Mouse (Mus musculus): ENCODE results near the gene 1110032F04Rik.
"Not testable (repeated sequence)": the region's sequence is repeated elsewhere in the genome, so short reads cannot be mapped to it uniquely, and the experiment has no call there.

1110032F04Rik gene

DNA sequence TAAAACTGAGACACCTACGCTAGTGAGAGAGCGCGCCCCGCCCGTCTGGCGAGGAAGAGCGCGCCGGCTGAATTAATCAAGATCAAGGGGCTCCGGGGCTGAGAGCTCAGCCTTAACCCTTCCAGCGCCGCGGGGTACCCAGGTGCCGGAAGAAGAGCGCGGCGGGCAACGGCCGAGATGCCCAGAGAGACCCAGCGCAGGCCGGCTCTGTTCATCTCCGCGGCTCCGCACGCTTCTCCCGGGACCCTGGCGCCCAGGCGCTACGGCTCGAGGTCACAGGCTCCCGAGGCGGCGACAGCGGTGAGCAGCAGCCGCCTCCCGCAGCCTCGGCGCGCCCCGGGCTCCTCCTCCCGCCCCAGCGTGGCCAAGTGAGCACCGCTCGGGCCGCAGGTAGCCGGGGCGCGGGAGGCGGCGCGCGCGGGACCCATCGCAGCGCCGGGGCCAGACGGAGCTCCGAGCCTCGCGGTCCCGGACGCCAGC lies at the start of gene 1110032F04Rik:
Gene 1110032F04Rik, plus strand, starts transcription at position 376 of the 480 bp plus-strand sequence.
- DNase-seq (ENCODE audit: low spot score): peak; percentile 49

DNA sequence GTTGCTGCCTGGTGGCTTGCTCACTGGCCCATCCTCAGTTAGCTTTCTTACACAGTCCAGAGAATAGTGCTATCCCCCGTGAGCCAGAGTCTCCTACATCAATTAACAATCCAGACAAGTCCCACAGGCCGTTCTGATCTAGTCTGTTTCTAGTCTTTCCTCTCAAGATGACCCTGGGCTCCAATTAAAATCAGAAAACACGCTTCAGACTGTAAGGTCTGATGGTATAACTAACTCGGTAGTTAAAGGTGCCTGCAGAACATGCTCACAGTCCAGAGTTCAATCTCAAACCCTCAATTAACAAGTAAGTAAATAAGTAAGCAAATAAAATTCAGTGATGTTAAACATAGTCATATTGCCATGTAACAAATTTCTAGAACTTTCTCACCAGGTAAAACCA lies 48.0 kb upstream of the 1110032F04Rik start:
- DNase-seq (ENCODE audit: low spot score): no peak

DNA sequence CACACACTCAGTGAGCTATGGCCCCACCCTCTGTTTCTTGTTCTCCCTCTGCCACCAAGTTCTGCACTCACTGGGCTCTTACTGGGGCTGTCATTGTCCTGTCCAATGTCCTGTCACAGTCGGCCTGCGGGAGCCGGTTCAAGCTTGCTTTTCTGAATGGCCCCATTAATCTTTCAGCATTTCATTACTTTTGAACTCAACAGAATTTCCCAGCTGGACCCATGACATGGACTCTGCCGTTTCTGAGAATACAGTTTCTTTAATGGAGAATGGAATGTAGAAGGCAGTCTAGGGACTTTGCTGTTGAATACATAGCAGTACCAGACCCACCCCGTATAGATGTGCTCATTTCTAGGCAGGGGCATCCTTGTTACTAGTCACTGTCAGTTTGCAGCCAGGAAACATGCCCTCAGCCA lies 47.5 kb upstream of the 1110032F04Rik start:
- DNase-seq (ENCODE audit: low spot score): no peak

DNA sequence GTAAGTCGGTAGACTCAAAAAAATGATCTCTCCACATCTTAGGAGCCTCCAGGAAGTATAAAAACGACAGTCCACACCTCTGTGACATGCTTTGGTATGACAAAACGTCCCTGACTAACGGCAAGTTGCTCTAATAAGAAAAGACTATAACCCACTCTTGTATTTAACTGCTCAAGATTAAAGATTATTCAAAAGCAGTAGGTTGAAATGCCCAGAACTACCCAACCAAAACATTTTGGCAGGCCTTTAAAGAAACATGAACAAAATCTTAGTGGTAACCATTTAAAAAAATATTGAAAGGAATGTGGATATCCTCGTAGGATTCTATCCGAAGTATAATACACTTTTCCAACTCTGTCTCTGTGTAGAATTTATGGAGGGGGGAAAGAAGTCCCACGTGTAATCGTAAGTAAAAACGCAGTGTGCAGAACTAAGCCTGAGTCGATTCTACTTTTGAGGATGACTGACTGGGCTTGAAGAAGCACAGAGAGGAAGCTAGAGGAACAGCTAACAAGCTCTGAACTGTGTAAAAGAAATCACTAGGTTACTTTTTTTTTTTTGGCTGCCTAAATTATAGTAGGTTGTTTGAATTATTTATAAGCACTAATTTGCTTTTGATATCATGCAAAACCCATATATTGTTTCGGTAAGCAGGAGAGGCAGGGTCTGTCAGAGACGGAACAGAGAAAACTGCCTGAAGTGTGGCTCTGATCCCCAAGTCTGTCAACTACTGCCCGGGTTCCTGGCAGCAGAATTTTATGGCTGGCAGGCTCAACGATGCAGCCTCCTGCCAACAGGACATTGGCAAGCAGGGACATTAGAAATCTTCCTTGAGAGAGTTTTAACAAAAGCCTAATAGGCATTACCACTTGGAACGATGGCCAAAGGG lies 45.3 kb upstream of the 1110032F04Rik start:
- DNase-seq (ENCODE audit: low spot score): no peak

DNA sequence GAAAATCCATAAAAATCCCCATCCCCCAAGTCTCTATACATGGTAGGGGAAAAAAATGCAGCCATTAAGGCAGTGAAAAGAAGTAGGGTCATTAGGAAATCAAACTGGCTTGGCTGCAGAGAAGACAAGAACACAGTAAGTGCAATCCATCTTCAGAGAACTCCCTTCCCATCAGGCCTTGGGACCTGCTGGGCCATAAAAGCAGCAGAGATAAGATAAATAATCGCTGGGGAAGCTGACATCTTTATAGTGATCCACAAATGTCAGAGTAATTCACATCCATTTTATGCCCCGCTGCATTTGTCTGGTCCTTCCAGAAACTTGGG lies 44.7 kb upstream of the 1110032F04Rik start:
- DNase-seq (ENCODE audit: low spot score): no peak

DNA sequence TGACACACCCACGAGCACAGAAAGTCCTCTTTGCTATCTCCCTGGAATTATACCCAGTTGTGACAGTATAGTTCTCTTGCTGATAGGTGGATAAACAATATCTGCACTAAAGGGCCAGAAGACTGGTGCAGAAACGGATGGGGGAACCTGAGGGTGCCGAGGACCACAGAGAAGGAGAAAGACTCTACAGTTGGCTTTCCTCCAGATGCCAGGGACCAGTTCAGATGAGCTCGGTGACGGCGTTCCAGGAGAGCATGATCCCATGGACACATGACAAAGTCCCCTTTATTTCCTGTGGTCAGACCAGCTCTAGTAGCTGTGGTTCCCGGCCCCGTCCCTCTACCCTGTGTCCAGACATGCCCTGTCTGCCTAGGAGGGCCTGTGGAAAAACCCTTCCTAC lies 44.2 kb upstream of the 1110032F04Rik start:
- DNase-seq (ENCODE audit: low spot score): no peak

DNA sequence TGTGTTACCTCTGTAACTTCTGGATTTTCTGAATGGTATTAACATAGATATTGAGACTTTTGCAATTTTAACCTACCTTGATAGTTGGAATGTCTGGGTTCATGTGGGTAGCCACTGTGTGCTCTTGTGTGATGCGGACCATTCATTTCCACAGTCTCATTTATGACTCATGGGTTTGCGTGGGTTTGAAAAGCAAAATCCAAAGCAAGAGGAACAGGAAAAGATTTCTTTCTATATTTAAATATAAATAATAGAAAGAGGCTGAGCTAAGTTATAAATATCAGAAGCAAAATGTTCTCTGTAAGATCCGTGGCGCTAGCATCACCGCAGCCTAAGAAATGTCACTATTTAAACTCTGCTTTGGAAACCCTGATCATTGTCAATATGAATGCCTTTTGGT lies 41.7 kb upstream of the 1110032F04Rik start:
- DNase-seq (ENCODE audit: low spot score): no peak

DNA sequence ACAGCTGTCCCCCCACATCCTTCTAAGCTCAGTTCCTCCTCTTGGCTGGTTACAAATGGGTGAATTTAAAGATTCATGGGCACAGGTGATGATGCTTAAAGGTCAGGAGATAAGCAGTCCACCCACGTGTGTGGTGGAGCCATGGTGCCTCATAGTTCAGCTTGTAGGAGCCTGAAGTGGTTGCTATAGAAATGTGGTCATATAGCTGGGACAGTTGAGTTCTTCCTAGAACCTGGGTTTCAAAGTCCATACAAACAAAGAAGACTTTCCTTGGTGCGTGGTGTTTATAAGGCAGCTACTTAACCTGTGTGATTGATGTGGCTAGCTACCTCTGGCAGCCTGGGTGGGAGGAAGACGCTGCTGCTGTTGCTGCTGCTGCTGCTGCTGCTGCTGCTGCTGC lies 39.4 kb upstream of the 1110032F04Rik start:
- DNase-seq (ENCODE audit: low spot score): no peak

DNA sequence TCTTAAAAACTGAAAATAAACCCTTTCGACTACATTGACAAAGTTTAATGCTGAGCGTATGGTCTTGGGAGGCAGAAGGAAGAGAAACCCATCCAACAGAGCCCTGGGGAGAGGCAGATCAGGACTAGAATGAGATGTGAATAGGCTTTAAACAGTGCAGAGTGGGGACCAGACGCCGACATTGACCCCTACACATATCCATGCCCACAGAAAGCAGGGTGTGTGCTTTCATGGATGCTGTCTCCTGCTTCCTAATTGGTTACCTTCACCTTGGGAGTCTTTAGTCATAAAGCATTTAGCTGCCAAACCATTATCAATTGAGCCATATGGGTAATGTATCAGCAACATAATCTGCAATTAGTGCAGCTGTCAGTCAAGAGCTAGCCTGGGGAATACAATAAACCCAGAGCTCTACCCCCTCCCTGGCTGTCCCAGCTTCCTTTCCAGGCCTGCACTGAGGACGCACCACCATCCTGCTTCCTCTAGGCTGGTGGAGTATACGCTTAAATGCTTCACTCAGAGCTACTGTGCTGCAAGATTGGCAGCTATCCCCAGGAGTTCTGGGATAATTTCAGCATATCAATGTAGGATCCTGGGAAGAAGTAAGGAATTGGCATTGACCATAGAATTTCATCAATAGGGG lies 32.4 kb upstream of the 1110032F04Rik start:
- DNase-seq (ENCODE audit: low spot score): no peak

DNA sequence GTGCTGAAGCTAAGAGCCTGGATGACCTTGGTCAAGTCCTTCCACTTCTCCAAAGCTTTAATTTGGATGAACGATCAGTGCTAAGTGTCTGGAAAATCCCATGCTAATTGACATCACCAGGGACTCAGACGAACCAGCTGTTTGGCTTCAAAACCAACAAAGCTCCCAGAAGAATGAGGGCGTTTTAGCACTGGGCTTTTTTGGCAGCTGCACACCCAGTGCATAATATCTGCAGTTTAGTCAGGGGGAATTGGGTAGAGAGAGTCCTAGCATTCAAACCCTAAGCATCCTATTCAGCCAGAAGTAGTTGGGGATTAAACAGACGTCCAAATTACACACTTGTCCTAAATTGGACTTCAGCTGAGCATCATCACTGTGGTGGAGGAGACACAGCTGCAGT lies 29.2 kb upstream of the 1110032F04Rik start:
- no peak for DNase-seq (ENCODE audit: low spot score)

DNA sequence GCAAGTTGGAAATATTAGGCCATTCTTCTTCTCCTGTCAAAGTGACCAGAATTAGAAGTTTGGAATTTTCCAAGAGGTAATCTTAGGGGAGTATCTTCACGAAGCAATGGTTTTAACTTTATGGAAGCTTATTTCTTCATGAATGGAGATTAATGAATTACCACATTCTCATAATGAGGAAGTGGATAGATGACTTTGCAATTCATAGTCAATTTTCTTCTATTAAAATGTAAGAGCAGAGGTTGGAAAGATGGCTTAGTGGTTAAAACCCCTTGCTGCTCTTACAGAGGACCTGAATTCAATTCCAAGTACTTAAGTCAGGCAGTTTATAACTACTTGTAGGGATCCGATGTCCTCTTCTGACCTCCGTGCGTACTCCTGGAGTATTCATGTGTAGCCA lies 25.4 kb upstream of the 1110032F04Rik start:
- DNase-seq (ENCODE audit: low spot score): no peak

DNA sequence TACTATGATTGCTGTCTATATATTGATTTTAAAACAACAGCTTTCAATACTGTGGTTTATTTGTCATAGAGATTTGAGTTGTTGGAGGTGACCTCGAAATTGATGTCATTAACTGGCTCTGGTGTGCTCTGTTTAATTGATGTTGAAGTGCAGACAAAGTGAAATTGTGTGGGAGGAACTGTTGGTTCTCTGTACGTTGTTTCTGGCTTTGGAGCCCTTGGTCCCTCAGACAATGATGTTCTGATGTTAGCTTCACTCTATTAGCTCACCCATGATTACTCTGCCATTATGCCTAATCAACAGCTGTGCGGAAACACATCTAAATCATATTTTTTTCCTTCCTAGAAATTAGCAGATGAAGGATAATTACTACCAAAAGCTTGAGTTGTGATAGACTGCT lies 21.1 kb upstream of the 1110032F04Rik start:
- no peak for DNase-seq (ENCODE audit: low spot score)

DNA sequence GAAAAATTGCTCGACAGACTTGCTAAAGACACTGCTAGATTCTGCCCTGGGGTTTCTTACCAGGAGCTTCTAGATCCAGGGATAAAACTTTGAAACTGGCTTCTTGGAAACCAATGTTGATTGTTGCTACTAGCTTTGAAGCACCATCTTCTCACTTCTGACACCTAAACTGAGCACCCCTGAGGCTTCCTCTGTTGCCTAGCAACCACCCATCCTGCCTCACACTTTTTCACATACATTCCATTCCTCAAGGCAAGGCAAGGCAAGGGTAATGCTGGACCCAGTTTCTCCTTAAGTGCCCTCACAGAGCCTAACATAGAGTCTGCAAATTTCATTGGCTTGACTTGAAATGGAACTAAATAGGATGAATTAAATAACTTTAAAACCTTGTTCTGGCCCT lies 17.0 kb upstream of the 1110032F04Rik start:
- no peak for DNase-seq (ENCODE audit: low spot score)

DNA sequence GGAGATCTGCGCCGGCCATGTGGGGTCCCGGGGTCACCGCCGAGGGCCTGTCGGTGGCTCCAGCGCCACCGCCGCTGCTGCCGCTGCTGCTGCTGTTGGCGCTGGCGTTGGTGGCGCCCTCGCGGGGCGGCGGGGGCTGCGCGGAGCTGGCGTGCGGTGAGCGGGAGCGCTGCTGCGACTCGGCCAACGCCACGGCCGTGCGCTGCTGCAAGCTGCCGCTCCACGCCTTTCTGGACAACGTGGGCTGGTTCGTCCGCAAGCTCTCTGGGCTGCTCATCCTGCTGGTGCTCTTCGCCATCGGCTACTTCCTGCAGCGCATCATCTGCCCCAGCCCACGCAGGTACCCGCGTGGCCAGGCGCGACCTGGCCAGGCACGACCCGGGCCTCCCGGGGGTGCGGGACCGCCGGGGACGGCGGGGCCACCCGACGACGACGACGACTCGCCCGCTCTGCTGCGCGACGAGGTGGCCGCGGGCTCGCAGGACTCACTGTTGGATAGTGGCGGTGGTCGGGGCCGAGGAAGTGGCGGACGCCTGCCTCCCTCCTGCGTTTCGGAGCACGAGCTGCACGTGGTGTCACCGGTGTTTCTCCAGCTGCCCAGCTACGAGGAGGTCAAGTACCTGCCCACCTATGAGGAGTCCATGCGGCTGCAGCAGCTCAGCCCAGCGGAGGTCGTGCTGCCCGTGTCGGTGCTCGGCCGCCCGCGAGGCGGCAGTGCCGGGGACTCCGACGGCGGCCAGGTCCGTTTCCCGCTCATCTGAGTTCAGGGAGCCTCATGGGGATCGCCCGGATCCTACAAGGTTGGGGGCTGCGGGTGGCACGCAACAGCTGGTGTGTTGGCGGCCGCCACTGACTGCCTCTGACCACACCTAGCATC lies 543 bp downstream of the 1110032F04Rik start:
- DNase-seq (ENCODE audit: low spot score): peak; percentile 55

DNA sequence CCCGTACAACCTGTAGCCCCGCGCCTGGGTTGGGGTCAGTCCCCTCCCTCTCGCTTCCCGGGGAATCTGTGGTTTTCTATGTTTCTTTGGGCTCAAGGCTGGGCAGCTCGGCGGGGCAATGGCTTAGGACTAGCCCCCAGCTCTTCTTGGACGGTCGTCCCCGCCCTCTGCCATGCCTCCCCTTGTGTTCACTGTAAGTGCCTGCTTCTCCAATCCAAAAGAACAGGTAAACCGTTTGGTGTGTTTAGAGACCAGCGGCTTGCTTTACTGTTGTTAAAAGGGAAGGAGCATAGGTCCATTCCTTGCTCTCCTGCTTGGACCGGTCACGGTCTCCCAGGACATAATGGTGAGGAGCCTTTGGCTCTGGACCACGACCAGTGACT lies 1.2 kb downstream of the 1110032F04Rik start:
- DNase-seq (ENCODE audit: low spot score): no peak

DNA sequence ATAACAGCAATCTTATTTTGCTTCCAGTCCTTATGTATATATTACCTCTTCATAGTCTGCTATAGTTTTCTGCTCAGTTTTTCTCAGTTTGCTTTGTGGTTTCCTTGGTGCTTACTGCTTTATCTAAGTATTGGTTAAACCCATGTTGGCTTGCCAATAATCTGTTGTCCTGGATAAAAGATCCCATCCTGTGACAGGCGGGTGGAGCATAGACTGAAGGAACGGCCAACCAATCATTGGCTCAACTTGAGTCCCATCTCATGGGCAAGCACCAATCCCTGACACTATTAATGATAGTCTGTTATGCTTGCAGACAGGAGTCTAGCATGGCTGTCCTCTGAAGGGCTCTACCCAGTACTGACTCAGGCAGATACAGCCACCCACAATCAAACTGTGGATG lies 4.7 kb downstream of the 1110032F04Rik start:
- DNase-seq (ENCODE audit: low spot score): no peak

DNA sequence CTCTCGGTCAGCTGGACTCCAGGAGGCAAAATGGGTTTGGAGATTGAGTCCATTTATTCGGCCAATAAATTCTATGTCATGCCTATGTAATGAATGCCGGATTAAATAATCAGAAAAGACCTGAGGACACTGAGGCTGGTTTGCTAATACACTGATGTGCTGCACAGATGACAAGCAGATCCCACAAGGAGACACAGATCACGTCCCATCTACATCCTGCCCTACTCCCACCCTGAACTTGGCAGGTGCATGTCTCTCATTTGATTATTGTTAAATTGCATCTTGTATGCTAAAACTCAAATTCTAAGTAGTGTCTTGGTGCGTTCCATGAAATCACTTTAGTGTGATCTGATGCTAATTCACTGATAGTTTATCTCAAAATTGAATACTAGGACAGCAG lies 17.5 kb downstream of the 1110032F04Rik start:
- DNase-seq (ENCODE audit: low spot score): no peak

DNA sequence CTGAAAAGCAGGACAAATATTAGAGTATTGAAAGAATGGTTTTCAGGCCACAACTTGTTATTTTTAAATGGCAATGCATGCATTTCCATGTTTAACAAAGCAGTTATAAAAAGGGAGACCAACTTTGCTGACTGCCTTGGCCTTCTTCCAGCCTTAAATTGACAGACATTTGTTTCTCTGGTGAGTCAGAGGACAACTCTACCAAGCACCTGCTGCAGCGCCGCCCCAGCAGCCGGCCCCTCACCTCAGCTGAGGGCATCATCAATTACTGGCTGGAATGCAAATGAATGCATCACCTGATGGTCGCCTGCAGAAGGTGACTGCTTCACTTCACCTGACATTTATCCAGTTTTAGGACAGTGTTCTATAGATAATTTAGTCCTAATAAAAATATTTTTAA lies 26.0 kb downstream of the 1110032F04Rik start:
- no peak for DNase-seq (ENCODE audit: low spot score)

DNA sequence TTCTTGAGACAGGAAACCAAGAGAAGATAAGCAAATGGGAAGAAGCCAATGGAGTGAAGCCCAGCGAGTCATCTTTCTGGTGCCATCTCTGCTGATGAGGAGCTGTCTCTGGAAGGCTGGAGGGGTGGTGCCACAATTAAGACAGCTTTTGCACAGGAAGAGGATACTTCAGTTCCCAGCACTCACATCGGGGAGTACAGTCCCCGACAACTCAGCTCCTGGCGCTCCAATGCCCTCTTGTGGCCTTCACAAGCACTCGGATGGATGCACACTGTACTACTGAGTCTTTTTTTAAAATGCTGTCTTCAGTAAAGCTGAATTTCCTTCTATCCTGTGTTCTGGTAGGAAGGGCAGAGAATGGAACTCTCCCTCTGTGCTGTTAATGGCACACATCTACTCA lies 27.8 kb downstream of the 1110032F04Rik start:
- no peak for DNase-seq (ENCODE audit: low spot score)

DNA sequence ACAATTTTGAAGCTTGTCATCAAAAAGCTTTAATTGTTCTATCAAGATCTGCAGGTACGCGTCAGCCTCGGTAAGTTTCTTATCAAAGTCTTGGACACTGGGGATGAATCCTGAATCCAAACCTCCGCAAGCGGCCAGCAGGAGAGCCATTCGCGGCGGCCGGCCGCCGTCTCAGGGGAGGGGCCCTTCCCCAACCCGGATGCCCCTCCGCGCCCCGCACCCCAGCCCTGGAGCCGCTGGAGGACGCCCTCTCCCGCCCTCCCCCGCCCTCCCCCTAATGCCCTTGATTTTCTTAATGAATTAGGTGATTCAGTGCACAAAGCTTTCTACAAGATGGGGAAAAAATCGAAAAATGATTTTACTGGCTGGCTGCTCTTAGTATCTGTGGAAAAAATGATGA lies 33.2 kb downstream of the 1110032F04Rik start:
- DNase-seq (ENCODE audit: low spot score): not testable (repeated sequence)

DNA sequence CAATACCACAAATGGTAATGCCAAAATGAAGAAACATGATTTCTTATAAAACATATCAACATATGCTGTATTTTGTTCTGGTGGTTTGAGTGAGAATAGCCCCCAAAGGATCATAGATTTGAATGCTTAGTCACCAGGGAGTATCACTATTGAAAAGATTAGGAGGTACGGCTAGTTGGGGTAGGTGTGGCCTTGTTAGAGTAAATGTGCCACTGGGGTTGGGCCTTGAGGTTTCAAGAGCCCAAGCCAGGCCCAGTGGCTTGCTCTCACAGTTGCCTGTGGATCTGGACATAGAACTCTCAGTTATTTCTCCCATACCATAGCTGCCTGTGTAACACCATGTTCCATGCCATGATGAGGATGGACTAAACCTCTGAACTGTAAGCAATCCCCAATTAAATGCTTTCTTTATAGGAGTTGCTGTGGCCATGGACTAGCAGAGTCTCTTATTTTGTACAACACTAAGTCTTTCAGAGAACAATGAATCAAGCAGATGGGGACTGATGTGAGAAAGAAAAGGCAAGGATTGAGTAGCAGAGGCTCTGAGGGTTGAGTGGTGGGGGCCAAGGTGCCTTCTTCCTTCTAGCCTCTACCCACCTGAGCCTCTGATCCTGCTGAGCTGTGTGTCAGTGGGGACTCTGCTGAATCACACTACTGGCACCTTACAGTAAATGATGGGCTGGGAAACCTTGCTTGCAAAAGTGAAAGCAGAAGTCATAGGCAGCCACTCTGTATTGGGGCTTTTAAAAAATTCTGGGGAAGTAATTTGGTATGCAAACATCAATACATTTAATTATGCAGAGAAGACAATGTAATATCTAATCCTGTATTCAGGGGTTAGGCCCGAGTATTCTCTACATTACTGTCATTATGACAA lies 35.8 kb downstream of the 1110032F04Rik start:
- DNase-seq (ENCODE audit: low spot score): no peak

DNA sequence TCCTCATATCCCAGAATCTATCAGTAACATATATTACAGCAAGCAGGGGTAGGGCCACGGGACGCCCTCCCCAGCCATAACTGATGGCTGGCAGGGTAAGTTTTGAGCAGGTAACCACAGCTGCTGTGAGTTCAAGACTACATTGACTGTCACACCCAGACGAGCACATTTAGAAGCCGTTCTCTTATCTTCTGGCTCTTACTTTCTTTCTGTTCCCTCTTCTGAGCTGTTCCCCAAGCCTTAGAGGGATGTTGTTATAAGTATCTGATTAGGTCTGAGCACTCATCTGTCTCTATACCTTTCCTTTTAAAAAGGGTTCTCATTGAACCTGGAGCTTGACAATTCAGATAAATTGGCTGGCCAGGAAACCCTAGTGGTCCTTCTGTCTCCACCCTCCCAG lies 38.1 kb downstream of the 1110032F04Rik start:
- no peak for DNase-seq (ENCODE audit: low spot score)

Data from testis, postnatal 10 days (tissue).